Mouse (Mus musculus) ES-Bruce4 (cell line): ENCODE measurements at regions not wholly inside any gene's neighbourhood (a gene's known extent, or its start where the extent isn't known, plus 50 kb on each side); places are given as distances from the start of the nearest gene placed in this dataset.
A peak's percentile ranks its signal among the peaks of the same experiment; 100 is the strongest.

ENCODE experiments used
- H3K27ac ChIP-seq: 2 replicates; pipeline ENCODE4 v1.5.1; 2012; ENCODE audit warnings: low read length, inconsistent platforms; ENCODE audit not compliant: insufficient read depth
- H3K27me3 ChIP-seq: 2 replicates; pipeline ENCODE4 v1.6.1; 2012; ENCODE audit warnings: mild to moderate bottlenecking, low read length, inconsistent platforms; ENCODE audit not compliant: control insufficient read depth, poor library complexity, insufficient read depth, severe bottlenecking
- H3K36me3 ChIP-seq: 2 replicates; pipeline ENCODE4 v1.6.1; 2012; ENCODE audit warnings: inconsistent platforms, mild to moderate bottlenecking, low read length, moderate library complexity; ENCODE audit not compliant: control insufficient read depth, poor library complexity, insufficient read depth, severe bottlenecking
- H3K4me1 ChIP-seq: one replicate; pipeline ENCODE4 v1.8.1; 2011; ENCODE audit warnings: low read length; ENCODE audit not compliant: control insufficient read depth, insufficient read depth
- H3K4me3 ChIP-seq: 2 replicates; pipeline ENCODE4 v1.5.1; 2011; ENCODE audit warnings: low read depth, mild to moderate bottlenecking, low read length
- H3K9ac ChIP-seq: 2 replicates; pipeline ENCODE4 v1.6.1; 2012; ENCODE audit warnings: low read depth, mild to moderate bottlenecking, inconsistent platforms; ENCODE audit not compliant: poor library complexity, severe bottlenecking
- H3K9me3 ChIP-seq: replicated peaks from 2 replicates; pipeline ENCODE4 v1.6.1; 2012; ENCODE audit warnings: mild to moderate bottlenecking, low read length, inconsistent platforms; ENCODE audit not compliant: control insufficient read depth, poor library complexity, insufficient read depth, severe bottlenecking
- CTCF ChIP-seq: IDR thresholded peaks from one replicate; pipeline ENCODE4 v1.8.1; 2011; ENCODE audit warnings: low read depth, low read length
- EP300 ChIP-seq: IDR thresholded peaks from 2 replicates; pipeline ENCODE4 v1.6.1; 2011; ENCODE audit warnings: low read depth, low read length; ENCODE audit not compliant: insufficient read depth
- POLR2A ChIP-seq: IDR thresholded peaks from one replicate; pipeline ENCODE4 v1.8.1; 2011; ENCODE audit warnings: low read length; ENCODE audit not compliant: insufficient read depth

DNA sequence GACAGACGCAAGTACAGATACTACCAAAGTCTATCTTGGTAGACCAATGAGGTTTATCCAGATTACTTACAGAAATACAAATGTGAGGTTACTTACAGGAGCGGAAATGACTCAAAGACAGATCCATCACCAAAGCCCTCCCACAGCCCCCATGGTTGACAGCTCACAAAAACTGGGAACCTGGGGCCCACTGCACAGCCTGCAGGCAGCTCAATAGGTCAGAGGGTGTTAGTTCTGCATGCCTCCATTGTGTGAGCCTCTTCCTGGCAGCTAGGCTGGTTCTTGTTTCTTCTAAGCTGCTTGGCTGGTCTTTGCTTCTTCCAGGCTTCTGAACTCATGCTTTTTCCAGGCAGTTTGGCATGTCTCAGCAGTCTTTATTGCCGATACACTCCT lies 138.5 kb upstream of the Map3k7 start:
- H3K4me3 ChIP-seq = no peak overlapping the region
- H3K9me3 ChIP-seq = no peaks in the 10 kb centered on the region
- H3K27me3 ChIP-seq = no peaks in the 10 kb centered on the region
- TF ChIP-seq EP300 (no peak), POLR2A (no peak), CTCF (no peak)
- H3K9ac ChIP-seq = no peak overlapping the region
- H3K27ac ChIP-seq = no peak overlapping the region
- no peaks in the 10 kb centered on the region for H3K36me3 ChIP-seq
- H3K4me1 ChIP-seq = peaks cover 2% of the 10 kb centered on the region

DNA sequence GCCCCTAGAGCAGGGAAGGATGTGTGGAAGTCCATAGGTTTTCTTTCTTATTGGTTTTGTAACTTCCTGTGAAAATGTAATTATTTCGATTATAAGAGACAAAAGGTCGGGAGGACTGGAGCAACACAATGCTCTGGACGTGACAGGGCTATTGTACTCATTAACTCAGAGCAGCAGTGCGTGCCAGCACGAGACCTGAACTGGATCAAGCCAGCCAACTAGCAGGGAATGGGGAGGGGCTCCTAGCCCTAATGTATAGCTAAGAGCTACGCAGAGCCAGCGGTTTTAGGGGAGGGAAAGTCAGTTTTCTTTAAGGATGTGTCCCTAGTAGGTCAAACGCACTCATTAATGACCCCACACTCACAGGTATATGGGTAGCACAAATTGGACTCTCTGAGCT lies 137.2 kb upstream of the Map3k7 start:
- Histone ChIP-seq H3K4me3 (no peak overlapping the region), H3K9me3 (no peaks in the 10 kb centered on the region), H3K4me1 (peaks cover 2% of the 10 kb centered on the region), H3K9ac (no peak overlapping the region), H3K36me3 (no peaks in the 10 kb centered on the region), H3K27me3 (no peaks in the 10 kb centered on the region), H3K27ac (no peak overlapping the region)
- no peak for TF ChIP-seq POLR2A
- no peak for TF ChIP-seq CTCF
- TF ChIP-seq EP300 = peak; percentile 92

DNA sequence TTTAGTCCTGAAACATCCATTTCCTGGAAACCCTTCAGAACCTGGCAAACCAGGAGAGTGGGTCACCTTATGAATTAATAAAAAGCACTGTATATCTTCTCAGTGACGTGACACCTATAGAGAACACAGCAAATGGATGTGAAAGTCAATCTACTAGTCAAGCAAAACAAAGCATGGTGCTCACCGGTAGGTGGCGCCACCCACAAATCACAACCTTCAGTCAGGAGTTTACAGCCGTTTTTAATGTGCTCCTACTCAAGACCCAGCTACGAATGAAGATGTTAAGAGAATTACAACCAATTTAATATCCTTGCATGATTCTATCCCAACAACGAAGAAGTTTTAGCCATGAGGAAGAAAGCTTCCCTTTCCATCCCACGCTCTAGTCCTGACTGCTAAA lies 136.6 kb upstream of the Map3k7 start:
- H3K4me3 ChIP-seq = no peak overlapping the region
- no peaks in the 10 kb centered on the region for H3K27me3 ChIP-seq
- H3K4me1 ChIP-seq = peaks cover 2% of the 10 kb centered on the region
- H3K9me3 ChIP-seq = no peaks in the 10 kb centered on the region
- no peak overlapping the region for H3K9ac ChIP-seq
- no peaks in the 10 kb centered on the region for H3K36me3 ChIP-seq
- H3K27ac ChIP-seq = no peak overlapping the region
- TF ChIP-seq CTCF (peak; percentile 26), POLR2A (no peak), EP300 (no peak)

DNA sequence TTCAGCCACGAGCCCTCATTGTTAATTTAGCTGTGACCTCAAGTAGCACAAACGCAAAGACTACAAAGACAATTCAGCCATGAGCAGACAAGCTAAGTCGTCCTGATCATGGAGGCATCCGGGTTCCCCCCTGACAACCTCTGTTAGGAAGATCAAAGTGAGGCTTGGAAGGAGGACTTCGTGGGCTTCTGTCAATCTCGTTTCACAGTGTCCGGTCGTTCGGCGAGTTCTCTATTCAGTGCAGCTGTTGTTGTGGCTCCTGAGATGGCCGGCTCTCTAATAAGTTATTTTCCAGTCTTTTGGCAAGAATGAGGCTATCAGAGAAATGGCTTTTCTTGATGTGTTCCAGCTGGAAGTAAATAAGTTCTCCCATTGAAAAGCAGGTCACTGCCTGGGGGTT lies 133.7 kb upstream of the Map3k7 start:
- H3K4me1 ChIP-seq = peaks cover 2% of the 10 kb centered on the region
- TF ChIP-seq POLR2A (no peak), EP300 (no peak), CTCF (no peak)
- no peaks in the 10 kb centered on the region for H3K27me3 ChIP-seq
- no peaks in the 10 kb centered on the region for H3K36me3 ChIP-seq
- H3K9me3 ChIP-seq = no peaks in the 10 kb centered on the region
- no peak overlapping the region for H3K27ac ChIP-seq
- no peak overlapping the region for H3K4me3 ChIP-seq
- H3K9ac ChIP-seq = no peak overlapping the region

DNA sequence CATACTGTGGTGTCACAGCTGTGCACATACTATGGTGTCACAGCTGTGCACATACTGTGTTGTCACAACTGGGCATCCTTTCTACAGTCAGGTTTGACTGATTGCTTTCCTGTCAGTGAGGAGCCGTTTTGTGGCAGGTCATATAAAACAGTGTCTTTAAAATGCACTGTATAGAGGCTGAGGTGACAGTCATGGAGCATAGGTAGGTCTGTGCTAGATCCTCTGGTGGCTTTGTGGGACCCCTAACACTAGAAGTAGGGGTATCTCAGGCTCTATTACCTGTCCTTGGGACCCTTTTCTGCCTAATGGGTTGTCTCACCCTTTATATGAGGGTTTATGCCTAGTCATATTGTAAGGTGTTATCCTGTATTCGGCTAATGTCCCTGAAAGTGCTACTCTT lies 132.4 kb upstream of the Map3k7 start:
- Histone ChIP-seq H3K27ac (no peak overlapping the region), H3K36me3 (no peaks in the 10 kb centered on the region), H3K4me3 (no peak overlapping the region), H3K27me3 (no peaks in the 10 kb centered on the region), H3K9me3 (no peaks in the 10 kb centered on the region), H3K4me1 (no peaks in the 10 kb centered on the region), H3K9ac (no peak overlapping the region)
- no peak for TF ChIP-seq EP300
- no peak for TF ChIP-seq CTCF

DNA sequence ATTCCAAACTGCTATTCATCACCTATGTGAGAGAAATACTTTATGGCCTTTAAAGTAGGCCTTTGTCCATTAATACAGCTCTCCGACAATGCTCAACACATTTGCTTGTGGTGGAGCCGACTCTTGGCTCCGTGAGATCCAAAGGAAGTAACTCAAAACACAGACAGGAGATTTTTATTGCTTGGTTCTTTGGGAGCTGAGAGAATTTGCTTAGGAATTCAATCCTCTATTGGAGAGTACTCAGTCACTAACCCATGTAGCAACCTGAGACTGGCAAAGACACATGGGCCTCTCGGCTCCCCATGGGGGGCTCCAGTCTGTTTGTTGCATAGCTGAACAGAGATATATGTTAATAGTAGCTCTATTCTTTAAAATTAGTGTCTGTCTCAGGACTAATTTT lies 130.1 kb upstream of the Map3k7 start:
- no peaks in the 10 kb centered on the region for H3K27me3 ChIP-seq
- no peak overlapping the region for H3K4me3 ChIP-seq
- no peak overlapping the region for H3K27ac ChIP-seq
- H3K9ac ChIP-seq = no peak overlapping the region
- no peaks in the 10 kb centered on the region for H3K36me3 ChIP-seq
- no peaks in the 10 kb centered on the region for H3K9me3 ChIP-seq
- TF ChIP-seq CTCF (no peak), POLR2A (no peak), EP300 (no peak)
- no peaks in the 10 kb centered on the region for H3K4me1 ChIP-seq
